ENCODE assay signal across 22 mouse cellular contexts in the genomic region with DNA sequence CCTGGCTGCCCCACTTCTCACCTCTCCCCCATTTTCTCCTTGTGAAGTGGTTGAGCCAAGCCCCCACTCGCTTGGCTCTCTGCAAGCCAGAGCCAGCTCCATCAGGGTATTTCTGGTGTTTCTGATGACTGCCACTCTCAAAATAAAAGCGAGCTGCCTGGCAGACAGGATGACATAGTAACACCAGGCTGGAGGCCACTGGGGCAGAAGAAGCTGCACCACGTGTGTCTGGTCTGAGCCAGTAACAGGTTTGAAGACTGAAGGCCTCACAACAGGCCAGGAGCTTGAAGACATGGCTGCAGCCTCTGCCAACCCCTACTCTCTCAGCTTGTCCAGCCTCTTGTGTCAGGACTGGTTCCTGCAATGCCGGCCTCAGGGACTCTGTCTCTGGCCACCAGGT. TPM values are rescaled to one million over a fixed set of nuclear protein-coding genes. Genes with fewer than 3 reads are reported as not detected.
DNase-seq lines count a peak whose midpoint lies in the region; ATAC-seq lines count a peak whose summit lies in the region.
"Had no signal": no experiment of that assay in that cellular context is flagged by ENCODE, and none has a peak within 500 bp of the region (broad histone marks: within the 10 kb centered on the region; RNA-seq: fewer than 3 reads in every experiment).

No protein-coding gene starts in this region.

- no peak overlapping the region for H3K4me2 ChIP-seq in heart, embryonic 12.5 days
- H3K4me2 ChIP-seq in neural tube, embryonic 11.5 days (ENCODE audit: low read depth): no peak overlapping the region
- peak overlapping the region; percentile 70 for H3K4me2 ChIP-seq in hindbrain, embryonic 13.5 days
- H3K4me2 ChIP-seq: heart, embryonic 15.5 days had no signal

- H3K4me1 ChIP-seq in heart, embryonic 12.5 days (replicated peaks): peaks cover 7% of the 10 kb centered on the region
- H3K4me1 ChIP-seq in neural tube, embryonic 11.5 days (ENCODE audit: control insufficient read depth, insufficient read depth, low read length): peaks cover 9% of the 10 kb centered on the region; the same call in 1 of the 2 replicates
- H3K4me1 ChIP-seq in hindbrain, embryonic 13.5 days (replicated peaks): peaks cover 65% of the 10 kb centered on the region

- H3K4me3 ChIP-seq in heart, embryonic 12.5 days: no peak overlapping the region
- no peak overlapping the region for H3K4me3 ChIP-seq in neural tube, embryonic 11.5 days (ENCODE audit: low read depth, low read length)
- H3K4me3 ChIP-seq in hindbrain, embryonic 13.5 days: no peak overlapping the region
- H3K4me3 ChIP-seq: heart, embryonic 15.5 days; layer of hippocampus, adult 2 months had no signal

- 63% methylated on average over 4 of the region's 4 CpGs for WGBS in heart, embryonic 12.5 days
- 80% methylated on average over 4 of the region's 4 CpGs for WGBS in neural tube, embryonic 11.5 days
- WGBS in hindbrain, embryonic 13.5 days: 69% methylated on average over 4 of the region's 4 CpGs

- H3K27me3 ChIP-seq in heart, embryonic 12.5 days (replicated peaks): peaks cover 12% of the 10 kb centered on the region
- no peaks in the 10 kb centered on the region for H3K27me3 ChIP-seq in neural tube, embryonic 11.5 days (ENCODE audit: control insufficient read depth, insufficient read depth, low read length)
- no peaks in the 10 kb centered on the region for H3K27me3 ChIP-seq in hindbrain, embryonic 13.5 days

- no peaks in the 10 kb centered on the region for H3K9me3 ChIP-seq in heart, embryonic 12.5 days (replicated peaks)
- H3K9me3 ChIP-seq in neural tube, embryonic 11.5 days (ENCODE audit: control insufficient read depth, low read length): no peaks in the 10 kb centered on the region
- H3K9me3 ChIP-seq in hindbrain, embryonic 13.5 days: no peaks in the 10 kb centered on the region
- H3K9me3 ChIP-seq: heart, embryonic 15.5 days had no signal

- DNase-seq in heart, adult 11 months: peak; percentile 89
- DNase-seq in neural tube, embryonic 11.5 days (ENCODE audit: low spot score): no peak
- no peak for DNase-seq in neural tube, embryonic 10.5 days (ENCODE audit: extremely low spot score, low spot score)
- peak; percentile 54 for DNase-seq in skeletal muscle tissue, adult 2 months (ENCODE audit: low read depth, low spot score)
- no peak for DNase-seq in cerebellum, adult 11-12 months
- DNase-seq in right cerebral cortex, postnatal 25 days: no peak
- DNase-seq: cerebellum, adult 8-10 months; kidney, adult 18-20 months; kidney, postnatal 14 days; left cerebral cortex, postnatal 4 days; liver; thymus, adult 2 months had no signal

- H3K27ac ChIP-seq in heart, embryonic 12.5 days (ENCODE audit: poor library complexity, severe bottlenecking): no peak overlapping the region
- no peak overlapping the region for H3K27ac ChIP-seq in neural tube, embryonic 11.5 days (ENCODE audit: low read depth, low read length)
- peak overlapping the region; percentile 75 for H3K27ac ChIP-seq in hindbrain, embryonic 13.5 days
- H3K27ac ChIP-seq: heart, embryonic 15.5 days; layer of hippocampus, adult 2 months had no signal

- H3K9ac ChIP-seq in heart, embryonic 12.5 days: no peak overlapping the region
- H3K9ac ChIP-seq in neural tube, embryonic 11.5 days (ENCODE audit: low read length): peak overlapping the region; percentile 14; the same call in 1 of the 2 replicates
- peak overlapping the region; percentile 53 for H3K9ac ChIP-seq in hindbrain, embryonic 13.5 days
- H3K9ac ChIP-seq: heart, embryonic 15.5 days had no signal

- 0 out of 2 replicates have a peak, but pooled peaks cover 4% of the 10 kb centered on the region for H3K36me3 ChIP-seq in heart, embryonic 12.5 days
- no peaks in the 10 kb centered on the region for H3K36me3 ChIP-seq in neural tube, embryonic 11.5 days (ENCODE audit: control insufficient read depth, insufficient read depth, low read length)
- peaks cover 90% of the 10 kb centered on the region for H3K36me3 ChIP-seq in hindbrain, embryonic 13.5 days

- no peak for ATAC-seq in heart, embryonic 12.5 days (ENCODE audit: insufficient number of reproducible peaks, low FRiP score)
- ATAC-seq in neural tube, embryonic 11.5 days (ENCODE audit: insufficient read depth, low FRiP score, low TSS enrichment): no peak
- no peak for ATAC-seq in hindbrain, embryonic 13.5 days (ENCODE audit: low FRiP score)
- ATAC-seq: lung, postnatal 0 days had no signal

RNA-seq across cellular contexts. Expression of a gene that starts 8.0 kb away (rescaled TPM):
- polyA plus RNA-seq in heart, embryonic 12.5 days (2016; fragmentation: Nextera tagmentation; extraction: Ambion mirVana): 6.0 and 6.2 TPM in 2 replicates
- 25.5 and 28.2 TPM in 2 replicates for polyA plus RNA-seq in neural tube, embryonic 11.5 days (2014; fragmentation: Nextera tagmentation; extraction: Ambion mirVana)
- polyA plus RNA-seq in hindbrain, embryonic 13.5 days (2015; fragmentation: Nextera tagmentation; extraction: Ambion mirVana): 48.0 and 51.5 TPM in 2 replicates

RNA-seq across cellular contexts. Expression of a gene that starts 57.5 kb away (rescaled TPM):
- not detected in 2 replicates for polyA plus RNA-seq in heart, embryonic 12.5 days (2016; fragmentation: Nextera tagmentation; extraction: Ambion mirVana)
- polyA plus RNA-seq in neural tube, embryonic 11.5 days (2014; fragmentation: Nextera tagmentation; extraction: Ambion mirVana): not detected in 2 replicates
- 0.73 and 0.97 TPM in 2 replicates for polyA plus RNA-seq in hindbrain, embryonic 13.5 days (2015; fragmentation: Nextera tagmentation; extraction: Ambion mirVana)
- polyA plus RNA-seq: C2C12; embryonic facial prominence, embryonic 11.5 days; heart, embryonic 15.5 days; liver, embryonic 16.5 days; lung, postnatal 0 days; neural tube, embryonic 14.5 days; stomach, embryonic 16.5 days had no signal

Comparison
In these comparisons a context has a peak if more than half of its experiments do, and no peak if none do; other contexts are left out.
1. DNase-seq: peak in heart, adult 11 months (single experiment) and skeletal muscle tissue, adult 2 months (single experiment); none in neural tube, embryonic 11.5 days (single experiment), neural tube, embryonic 10.5 days (single experiment), cerebellum, adult 11-12 months (single experiment) and right cerebral cortex, postnatal 25 days (single experiment).